Mouse (Mus musculus) urinary bladder, postnatal 14 days (tissue): ENCODE results near the gene Cux1.

Source experiments
- DNase-seq: peaks from one replicate; pipeline ENCODE4 v3.0.0; 2021; ENCODE audit warnings: low spot score

The Cux1 gene

DNA sequence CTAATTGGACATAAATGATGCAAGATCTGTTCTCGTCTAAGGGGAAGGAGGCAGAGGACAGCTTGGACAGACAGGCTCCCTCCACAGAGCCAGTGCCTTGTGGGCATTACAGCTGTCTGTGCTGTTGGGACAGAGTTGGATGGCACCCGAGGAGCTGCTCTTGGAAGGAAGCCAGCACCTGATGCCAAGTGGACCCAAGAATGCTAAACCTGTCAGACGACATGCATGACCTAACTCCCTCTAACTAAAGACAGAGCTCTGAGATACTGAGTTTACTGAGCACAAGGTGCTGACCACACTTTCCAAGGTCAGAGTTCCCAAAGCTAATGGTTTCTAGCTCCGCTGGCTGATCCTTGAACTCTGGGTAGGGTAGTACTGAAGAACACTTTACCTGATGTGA, 255.1 kb downstream of the Cux1 start:
- DNase-seq, result peak; percentile 61

DNA sequence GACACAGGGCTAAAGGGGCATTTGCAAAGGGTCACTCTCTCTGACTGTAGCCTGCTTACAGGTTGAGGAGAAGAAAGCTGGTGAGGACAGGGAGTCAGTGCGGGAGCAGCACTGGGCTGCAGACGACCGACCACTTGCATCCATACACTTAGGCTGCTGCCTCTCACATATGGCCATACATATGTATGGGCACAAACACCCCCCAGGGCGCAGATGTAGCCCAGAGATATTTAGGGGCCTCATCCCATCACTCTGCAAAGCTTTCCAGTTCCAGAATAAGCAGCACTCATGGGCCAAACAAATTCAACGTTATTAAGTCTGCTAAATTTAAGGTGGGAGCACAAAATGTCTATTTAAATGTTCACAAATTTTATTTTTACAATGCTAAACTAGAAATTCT, 261.0 kb downstream of the Cux1 start:
- no peak for DNase-seq

DNA sequence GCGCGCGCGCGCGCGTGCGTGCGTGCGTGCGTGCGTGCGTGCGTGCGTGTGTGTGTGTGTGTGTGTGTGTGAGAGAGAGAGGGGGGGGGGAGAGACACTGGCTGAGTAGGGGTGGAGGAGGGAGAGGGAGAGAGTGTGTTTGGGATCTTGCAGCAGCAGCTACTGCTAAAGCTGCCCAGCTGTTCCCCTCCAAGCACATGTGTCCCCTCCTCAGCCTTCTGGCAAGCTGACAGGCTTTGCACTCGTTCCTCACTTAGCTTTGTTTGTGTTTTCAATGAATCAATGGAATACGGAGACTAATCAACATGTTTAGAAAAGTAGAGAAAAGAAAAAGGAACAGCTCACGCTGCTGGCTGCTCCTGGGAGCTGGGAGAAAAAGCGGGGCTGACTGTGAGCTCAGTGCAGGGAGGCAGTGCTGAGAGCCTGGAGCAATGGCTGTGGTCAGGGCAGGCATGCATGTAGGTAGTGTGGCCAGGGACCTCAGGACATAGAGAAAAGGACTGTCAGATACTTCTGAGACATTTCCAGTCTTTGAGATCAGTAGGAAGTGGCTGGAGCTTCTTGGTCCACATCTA, 263.8 kb downstream of the Cux1 start:
- DNase-seq, result no peak

DNA sequence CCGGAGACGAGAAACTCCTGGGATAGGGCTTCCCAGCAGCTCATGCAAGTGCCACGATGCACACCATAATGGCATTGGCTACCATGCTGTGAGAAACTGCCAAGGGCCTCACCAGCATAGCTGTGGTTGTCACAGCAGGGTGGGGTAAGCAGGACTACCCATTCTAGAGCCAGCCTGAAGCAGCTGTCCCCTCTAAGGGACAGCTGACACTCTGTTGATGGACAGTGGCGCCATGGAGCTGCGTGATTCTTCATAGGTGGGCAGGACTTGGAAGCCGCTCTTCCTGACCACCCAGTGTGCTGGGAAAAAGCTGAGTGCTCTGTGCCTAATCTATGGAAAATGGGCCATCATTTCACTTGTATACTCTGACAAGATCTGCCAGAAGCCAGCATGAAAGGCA, 266.4 kb downstream of the Cux1 start:
- no peak for DNase-seq

DNA sequence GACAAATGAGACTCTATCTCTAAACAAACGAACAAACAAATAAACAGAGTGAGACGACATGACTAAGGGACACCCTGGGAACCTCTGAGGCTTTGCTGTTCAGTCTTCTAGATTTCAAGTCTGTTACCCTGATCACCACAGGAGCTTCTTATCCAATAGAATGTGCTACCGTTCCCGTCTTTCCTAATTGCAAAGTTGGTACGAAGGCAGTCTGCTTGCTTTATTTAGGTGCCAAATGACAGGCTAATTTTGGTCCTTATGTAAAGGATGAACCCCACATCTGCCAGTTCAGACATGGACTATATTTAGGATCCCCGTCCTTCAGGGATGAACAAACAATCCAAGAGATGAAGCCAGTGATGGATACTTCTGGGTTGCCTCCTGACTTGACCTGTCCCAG, 269.6 kb downstream of the Cux1 start:
- no peak for DNase-seq

DNA sequence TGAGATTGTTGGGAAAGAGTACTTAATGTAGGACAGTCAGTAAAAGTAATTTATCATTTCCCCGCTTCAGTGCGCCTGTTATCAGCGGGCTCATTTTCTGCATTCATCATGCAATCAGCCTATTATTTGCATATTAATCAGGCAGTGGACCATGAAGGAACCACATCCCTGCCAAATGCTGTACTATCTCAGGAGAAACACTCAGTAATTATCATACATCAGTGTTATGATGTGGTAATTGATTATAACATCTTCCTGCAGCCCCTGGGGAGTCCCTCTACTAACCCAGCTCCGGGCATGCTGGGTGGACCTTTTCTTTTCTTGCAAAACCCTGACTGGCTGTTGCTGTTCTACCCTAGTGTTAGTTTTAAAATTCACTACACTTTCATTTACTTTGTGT, 270.4 kb downstream of the Cux1 start:
- DNase-seq, result no peak

DNA sequence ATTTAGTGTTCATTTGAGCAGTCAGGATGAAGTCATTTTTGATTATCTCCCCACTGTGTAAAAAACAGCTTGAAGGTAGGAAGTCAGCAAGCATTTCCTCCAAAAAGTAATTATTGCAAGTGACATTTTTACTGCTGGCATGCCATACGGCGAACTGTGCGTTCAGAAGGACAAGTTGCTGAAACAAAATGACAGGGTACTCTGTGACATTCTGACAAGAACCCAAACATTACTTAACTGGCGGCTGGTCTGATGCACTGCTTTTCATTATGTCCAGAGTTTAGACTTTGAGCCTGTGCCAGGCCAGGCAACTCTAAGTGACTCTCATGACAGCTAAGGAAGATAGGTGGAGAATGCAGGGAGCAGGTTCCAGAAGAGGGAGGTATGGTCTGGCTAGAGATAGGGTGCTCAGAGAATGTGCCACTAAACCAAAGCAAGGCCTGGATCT, 274.3 kb downstream of the Cux1 start:
- no peak for DNase-seq

DNA sequence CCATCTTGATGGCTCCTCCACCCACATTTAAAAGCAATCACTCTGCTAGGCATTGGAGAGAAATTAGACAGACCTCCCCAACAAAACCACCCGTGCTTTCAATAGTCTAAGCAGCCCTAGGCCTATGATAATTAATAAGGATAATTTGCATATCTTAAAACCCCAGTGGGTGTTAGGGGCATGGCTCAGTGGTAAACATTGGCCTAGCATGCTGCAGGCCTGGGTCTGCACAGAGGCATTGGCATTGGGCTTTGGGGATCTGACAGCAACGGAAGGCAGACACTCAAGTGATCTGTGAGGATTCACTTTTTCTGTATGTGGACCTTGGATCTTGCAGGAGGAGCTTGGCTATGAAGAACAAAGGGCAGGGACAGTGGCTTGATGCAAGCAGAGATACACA, 274.9 kb downstream of the Cux1 start:
- DNase-seq, result no peak

DNA sequence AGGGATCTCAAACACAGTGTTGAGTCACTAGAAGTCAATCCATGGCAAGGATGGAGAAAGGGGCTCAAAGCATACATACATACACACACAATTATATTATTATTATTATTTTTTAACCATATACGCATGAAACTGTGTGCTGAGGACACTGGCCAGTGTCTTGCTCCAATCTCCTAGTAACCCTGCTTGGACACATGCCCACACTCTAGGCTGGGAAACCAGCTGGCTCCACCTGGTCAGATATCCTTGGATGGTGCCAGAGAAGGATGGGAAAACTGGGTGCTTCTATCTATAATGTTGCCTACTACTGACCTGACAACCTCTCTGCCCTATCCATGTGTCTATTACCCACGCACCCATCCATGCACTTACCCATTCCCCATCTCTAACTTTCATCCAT, 275.7 kb downstream of the Cux1 start:
- no peak for DNase-seq

DNA sequence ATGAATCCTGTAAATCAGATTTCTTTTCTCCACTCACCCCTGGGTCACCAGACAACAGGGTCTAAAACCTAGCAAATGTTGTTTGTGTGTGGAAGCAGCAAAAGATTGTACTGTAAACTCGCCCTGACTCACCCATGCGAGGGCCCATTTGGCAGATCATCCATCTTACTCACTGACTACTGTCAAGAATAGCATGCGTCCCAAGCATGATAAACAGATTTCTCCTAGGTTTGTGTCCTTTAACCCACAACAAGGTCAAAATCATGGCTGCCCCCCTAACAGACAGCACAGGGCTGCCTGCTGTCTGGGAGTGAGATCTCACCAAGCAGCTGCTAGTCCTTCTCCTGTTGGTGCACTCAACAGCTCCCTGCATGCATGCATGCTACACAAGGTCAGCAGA, 277.5 kb downstream of the Cux1 start:
- DNase-seq, result no peak

DNA sequence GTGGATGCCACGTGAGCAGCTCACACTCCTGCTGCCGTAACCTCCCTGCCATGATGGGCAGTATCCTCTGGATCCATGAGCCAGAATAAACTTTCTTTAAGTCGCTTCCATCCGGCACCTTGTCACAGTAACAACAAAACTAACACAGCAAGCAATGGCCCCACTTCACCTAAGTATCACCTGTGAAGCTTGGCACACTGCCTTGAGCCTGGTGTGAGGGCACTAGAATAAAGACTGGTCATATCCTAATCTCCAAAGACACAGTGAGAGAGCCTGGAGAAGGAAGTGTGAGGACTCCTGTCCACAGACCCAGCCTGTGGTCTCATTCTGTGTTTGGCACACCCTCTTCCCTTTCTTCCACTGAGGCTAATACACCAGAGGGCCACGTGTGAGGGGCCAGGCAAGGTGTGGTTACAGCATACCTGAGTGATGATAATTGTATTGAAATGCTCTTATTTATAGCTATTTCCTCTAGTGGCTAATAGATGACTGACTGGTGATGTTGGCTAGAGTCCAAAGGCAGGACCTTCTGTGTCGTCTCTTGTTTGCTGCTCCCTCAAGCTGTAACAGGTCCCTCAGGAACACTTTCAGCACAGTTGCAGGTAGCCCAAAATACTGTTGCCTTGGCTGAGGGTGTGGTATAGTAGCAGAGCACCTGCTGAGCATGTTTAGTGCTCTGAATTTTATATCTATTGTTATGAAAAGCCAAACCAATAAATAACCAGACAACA, 278.8 kb downstream of the Cux1 start:
- peak; percentile 26 for DNase-seq

DNA sequence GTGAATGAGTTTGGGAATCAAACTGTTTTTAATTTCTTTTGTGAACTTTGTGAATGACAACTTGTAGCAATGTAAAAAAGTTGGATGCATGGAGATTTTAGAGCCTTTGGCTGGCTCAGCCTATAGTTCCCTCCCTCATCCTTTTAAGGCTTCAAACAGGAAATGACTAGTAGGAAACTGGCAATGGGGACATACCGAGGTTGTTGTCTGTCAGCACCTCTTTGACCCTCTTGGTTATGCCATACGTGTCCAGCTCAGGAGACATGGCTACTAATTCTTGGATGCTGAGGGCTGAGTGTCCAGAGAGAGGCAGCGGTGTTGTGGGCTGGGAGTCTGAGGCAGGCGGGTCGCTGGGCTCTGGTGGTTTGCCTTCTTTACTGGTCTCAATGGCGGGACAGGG, 280.7 kb downstream of the Cux1 start:
- DNase-seq, result no peak

DNA sequence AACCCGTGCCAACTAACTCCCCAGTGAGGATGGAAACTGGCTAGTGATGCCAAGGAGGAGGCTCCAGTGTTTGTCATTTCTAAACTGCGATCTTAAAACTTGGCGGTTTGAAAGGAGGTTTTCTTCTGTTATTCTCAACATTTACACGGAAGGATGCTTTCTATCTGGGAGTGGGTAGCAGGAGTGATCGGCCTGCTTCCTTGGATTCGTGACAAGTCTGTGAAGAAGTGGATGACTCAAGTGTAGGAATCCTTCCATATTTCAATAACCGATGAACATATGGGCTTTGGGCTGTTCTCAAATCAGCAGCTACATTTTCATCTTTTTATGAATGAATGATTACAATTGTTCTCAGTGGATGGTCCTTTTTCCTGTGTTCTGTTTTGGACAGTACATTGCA, 282.2 kb downstream of the Cux1 start:
- DNase-seq, result no peak

DNA sequence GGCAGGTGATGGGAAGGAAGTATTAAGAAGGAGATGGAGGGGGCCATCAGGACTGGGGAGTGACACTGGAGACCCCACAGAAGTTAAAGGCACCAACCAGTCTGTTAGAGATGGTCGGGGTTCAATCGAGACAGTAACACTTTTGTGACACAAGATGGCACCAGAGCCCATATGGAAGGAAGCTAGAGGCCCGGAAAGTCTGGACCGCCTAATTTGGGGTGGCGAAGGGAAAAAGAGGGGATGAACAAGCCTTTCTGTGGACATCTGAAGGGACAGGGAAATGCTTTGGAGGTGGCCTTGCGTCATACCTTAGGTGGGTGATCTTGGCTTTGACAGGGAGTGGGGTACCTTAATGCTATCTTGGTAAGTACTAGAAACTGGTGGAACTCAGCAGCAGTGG, 285.9 kb downstream of the Cux1 start:
- DNase-seq, result no peak

DNA sequence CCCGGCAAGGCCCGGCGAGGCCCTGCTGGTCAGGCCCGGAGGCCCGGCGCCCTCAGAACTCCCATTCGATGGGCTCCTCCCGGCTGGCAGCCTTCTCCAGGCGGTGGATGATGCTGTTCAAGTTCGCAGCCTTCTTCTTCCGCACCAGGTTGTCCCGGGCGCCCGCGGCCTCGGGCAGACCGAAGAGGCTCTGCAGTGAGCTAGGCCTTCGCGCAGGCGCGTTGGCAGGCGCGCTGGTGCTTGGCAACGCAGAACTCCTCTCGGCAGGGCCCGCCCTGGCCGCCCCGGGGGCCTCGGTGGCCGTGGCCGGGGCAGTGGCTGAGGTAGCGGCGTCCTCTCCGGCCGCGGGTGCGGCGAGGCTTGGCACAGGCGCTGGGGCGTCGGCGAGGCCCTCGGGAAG, 292.6 kb downstream of the Cux1 start:
- DNase-seq, result no peak

DNA sequence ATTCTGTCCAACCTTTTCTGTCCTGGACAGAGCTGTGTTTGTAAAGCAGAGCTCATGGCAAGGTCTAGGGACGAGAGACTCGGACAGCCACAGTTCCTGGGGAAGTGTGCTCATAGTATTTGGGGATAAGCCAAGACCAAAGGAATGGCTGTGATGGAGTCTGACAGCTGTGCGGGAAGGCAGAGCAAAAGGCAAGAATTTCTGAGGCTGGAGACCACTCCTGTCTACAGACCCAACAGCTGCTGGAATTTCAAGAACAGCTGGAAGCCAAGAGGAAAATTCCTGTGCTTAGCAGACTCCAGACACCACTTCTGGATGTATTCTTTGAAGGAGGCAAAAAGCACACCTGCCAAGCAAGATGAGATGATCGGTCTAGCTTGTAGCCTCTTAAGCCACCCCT, 297.4 kb downstream of the Cux1 start:
- DNase-seq, result no peak

DNA sequence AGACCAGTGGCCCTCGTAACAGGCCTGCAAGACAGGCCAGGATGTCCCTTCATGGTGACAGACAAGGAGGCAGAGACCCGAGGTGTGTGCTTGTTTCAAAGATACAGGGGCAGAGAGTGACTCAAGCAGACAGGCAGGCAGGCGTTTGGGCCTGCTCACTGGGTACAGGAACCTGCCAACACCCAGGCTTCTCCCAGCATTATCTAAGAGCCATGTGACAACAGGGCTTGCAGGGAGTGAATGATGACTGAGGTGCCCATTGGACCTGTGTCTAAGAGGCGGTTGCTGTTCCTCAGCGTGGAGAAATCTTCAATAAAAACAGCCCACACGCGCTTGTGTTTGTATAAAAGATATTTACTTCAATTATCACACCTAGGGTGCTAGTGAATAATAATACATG, 301.2 kb downstream of the Cux1 start:
- no peak for DNase-seq

DNA sequence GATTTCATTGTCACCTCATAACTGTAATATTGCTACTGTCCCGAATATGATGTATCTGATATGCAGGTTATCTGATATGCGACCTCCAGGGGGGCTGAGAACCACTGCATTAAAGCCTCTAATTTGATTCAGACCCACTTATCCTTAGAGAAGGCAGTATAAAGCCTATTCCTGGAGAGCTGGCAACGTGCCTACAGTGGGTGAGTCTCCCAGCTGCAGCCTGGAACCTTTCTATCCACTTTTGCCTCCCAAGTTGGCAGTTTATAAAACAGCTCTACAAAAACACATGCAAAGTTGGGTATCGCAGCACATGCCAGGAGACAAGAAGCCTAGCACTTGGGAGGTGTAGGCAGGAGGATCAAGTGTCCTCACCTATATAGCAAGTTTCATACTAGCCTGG, 303.9 kb downstream of the Cux1 start:
- DNase-seq, result no peak

DNA sequence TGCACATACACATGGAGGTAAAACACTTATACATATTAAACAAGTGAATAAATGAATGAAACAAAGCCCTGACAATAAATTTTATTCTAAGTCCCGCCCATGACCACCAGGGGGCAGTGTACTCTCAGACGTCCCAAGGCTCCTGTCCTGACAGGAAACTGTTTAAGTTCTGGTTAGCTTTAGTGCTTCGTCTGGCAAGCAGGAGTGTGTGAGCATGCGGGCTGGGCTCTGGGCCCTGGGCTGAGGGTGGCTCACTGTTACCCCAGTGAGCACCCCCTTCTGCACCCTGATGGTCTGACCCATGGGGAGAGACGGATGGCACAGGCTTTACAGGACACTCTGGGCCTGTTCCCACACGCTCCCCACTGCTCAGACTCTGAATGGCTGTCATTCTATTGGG, 308.4 kb downstream of the Cux1 start:
- peak; percentile 72 for DNase-seq

DNA sequence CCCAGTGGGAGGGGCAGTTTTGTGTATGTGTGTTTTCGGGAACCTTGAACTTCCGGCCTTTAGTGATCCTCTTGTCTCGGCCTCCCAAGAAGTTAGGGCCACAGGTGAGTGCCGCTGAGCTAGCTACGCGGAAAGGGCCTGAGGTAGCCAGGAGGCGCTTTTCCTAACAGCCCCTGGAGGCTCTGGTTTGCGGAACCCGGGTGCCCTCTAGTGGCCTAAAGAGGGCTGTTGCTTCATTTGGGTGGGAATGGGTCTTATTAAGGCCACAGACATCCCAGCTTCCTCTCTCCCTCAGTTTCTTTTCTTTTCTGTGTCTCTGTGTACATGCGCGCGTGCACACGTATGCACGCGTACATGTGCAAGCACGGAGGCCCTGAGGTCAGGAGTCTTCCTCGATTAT, 314.4 kb downstream of the Cux1 start:
- DNase-seq, result peak; percentile 72

DNA sequence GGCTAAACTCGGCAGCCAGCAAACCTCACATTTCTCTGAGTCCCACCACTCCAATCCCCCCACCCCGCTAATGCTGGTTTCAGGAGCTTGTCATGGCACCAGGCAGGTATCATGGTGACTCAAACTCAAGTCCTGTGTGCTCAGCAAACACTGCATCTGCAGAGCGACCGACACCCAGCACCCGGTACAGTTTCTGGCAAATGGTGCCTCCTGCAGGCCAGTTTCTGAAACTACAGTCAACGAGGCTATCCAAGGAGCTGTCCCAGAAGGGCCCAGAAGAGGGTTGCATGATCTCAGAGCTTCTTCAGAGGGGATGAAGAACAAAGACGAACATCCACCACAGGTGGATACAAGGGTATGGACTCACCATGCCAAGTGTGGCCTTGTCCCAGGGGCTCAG, 316.3 kb downstream of the Cux1 start:
- peak; percentile 22 for DNase-seq

DNA sequence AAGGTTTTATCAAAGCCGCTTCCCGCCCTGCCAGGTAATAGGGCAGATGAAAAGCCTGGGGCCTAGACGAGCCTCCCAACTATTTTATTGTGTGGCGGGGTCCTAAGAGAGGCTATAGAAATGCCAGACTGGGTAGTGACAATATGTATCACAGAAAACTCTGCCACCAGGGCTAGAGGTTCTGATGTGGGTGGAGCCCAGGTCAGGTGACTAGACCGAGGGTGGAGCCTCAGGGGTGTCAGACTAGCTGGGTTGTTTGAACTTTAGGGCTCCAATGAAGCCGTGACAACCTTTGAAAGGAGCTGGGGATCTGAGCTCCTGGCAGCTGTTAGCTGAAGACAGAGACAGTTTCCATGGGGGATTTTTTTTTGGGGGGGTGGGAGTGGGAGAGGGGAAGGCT, 318.8 kb downstream of the Cux1 start:
- DNase-seq, result no peak

DNA sequence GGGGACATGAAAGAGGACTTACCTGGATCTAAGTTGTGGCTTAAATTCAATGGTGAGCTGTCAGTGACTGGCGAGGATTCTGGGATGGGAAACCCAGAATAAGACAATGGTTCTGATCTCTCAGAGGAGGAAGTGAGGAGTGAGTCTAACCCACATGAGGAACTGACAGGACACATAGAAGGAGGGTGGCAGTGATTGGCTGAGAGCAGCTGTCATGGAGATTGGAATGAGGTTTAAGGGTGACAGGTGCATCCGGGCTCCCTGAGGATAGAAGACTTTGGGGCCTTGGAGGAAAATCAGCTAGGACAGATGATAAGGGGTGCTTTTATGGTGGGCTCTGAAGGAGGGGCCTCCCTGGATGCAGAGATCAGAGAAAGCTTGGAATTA, 320.8 kb downstream of the Cux1 start, which contains the start of gene Sh2b2:
Sh2b2 (minus strand) TSS at position 105 of the 387 bp plus-strand sequence.
- no peak for DNase-seq
